ENCODE assay signal across 7 mouse cellular contexts in the genomic region with DNA sequence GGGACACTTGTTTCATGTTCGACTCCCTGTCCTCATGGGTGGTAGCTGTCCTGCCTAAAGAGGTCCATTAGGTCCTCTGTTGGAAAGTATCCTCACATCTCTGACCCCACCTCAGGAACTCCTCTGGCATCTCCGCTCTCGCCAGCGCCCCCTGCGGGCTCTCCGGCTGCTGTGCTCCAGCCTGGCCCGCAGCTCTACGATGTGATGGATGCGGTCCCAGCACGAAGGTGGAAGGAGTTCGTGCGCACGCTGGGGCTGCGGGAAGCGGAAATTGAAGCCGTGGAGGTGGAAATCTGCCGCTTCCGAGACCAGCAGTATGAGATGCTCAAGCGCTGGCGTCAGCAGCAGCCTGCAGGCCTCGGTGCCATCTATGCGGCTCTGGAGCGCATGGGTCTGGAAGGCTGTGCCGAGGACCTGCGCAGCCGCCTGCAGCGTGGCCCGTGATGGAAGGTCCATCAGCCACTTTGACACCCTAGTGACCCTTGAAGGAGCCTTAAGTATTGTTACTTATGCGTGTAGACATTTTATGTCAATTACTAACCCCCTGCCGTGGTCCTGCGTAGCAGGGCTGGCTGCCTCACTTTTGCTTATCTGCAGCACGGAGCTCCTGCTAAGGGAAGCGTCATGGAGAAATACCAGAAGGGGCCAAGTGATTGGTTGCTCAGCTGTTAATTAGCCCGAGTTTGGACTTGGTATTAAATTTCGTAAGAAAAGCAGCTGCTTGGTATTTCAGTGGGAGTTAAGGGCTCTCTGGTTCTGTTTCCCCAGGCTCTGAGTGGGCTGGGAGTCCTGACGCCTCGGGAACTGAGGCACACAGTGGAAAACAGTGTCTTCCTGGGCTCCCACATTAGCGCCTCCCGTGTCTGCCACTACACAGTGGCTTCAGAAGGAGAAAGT. TPM values are rescaled to one million over a fixed set of nuclear protein-coding genes. Genes with fewer than 3 reads are reported as not detected.
DNase-seq lines count a peak whose midpoint lies in the region; ATAC-seq lines count a peak whose summit lies in the region.

No protein-coding gene starts in this region.

- peak; percentile 73 for DNase-seq in right cerebral cortex, postnatal 14 days
- DNase-seq in right cerebral cortex, postnatal 36 days (ENCODE audit: low spot score in 2 of 2), result no peak
- DNase-seq in embryo, embryonic 10.5 days (ENCODE audit: low spot score), result peak; percentile 75
- peak; percentile 42 to 68 for DNase-seq in heart, postnatal 10 days
- peak; percentile 58 to 66 for DNase-seq in left cerebral cortex, postnatal 14 days (ENCODE audit: low spot score in 2 of 2)

- peaks cover 100% of the 10 kb centered on the region for H3K27me3 ChIP-seq in midbrain, embryonic 13.5 days

- H3K9me3 ChIP-seq in midbrain, embryonic 13.5 days, result no peaks in the 10 kb centered on the region

- peaks cover 38% of the 10 kb centered on the region for H3K4me1 ChIP-seq in midbrain, embryonic 13.5 days (replicated peaks)

- intact Hi-C loops in heart, postnatal 10 days (cut with DNase I), result no loop called here
- intact Hi-C loops in left cerebral cortex, postnatal 14 days (cut with DNase I), result no loop called here

- peak overlapping the region; percentile 13; the same call in 1 of the 2 replicates for H3K4me3 ChIP-seq in midbrain, embryonic 13.5 days (replicated peaks)

- peak overlapping the region; percentile 16; the same call in 1 of the 2 replicates for H3K4me2 ChIP-seq in midbrain, embryonic 13.5 days (replicated peaks)

- no peak overlapping the region for H3K9ac ChIP-seq in midbrain, embryonic 13.5 days (replicated peaks)

- 0 out of 2 replicates have a peak, but pooled peaks have one; percentile 29 for ATAC-seq in midbrain, embryonic 13.5 days
- ATAC-seq in activated CD4-positive, CD25-positive, alpha-beta regulatory T cell, adult 4 months, result no peak

- H3K27ac ChIP-seq in midbrain, embryonic 13.5 days, result no peak overlapping the region

- H3K36me3 ChIP-seq in midbrain, embryonic 13.5 days, result peaks cover 2% of the 10 kb centered on the region; the same call in 1 of the 2 replicates

- 2% methylated on average over 39 of the region's 39 CpGs for WGBS in midbrain, embryonic 13.5 days

RNA-seq across cellular contexts. Expression of gene Tnfrsf25, which starts 3.9 kb away (rescaled TPM):
- 1 to 10 TPM; 1.9 TPM for total RNA-seq in heart, postnatal 10 days (2021)
- 10 to 100 TPM in 1 of 2 experiments, 1 to 10 TPM in 1; 6.2 to 16.5 TPM for total RNA-seq in left cerebral cortex, postnatal 14 days (2021)
- 0.87 and 0.97 TPM in 2 replicates for polyA plus RNA-seq in midbrain, embryonic 13.5 days (2015; fragmentation: Nextera tagmentation; extraction: Ambion mirVana)
- 100 to 1,000 TPM; 132 to 150 TPM for polyA plus RNA-seq in activated CD4-positive, CD25-positive, alpha-beta regulatory T cell, adult 4 months (2017; shearing (Covaris generic))

RNA-seq across cellular contexts. Expression of gene Espn, which starts 32.5 kb away (rescaled TPM):
- 1 to 10 TPM; 1.3 to 1.4 TPM for total RNA-seq in heart, postnatal 10 days (2021)
- total RNA-seq in left cerebral cortex, postnatal 14 days (2021), result under 1 TPM; 0.24 to 0.44 TPM
- 0.07 TPM in 1 of 2 replicates, not detected in the other for polyA plus RNA-seq in midbrain, embryonic 13.5 days (2015; fragmentation: Nextera tagmentation; extraction: Ambion mirVana)
- polyA plus RNA-seq in activated CD4-positive, CD25-positive, alpha-beta regulatory T cell, adult 4 months (2017; shearing (Covaris generic)), result 1 to 10 TPM; 6.9 to 8.3 TPM

RNA-seq across cellular contexts. Expression of gene Hes2, which starts 39.0 kb away (rescaled TPM):
- total RNA-seq in heart, postnatal 10 days (2021), result not detected
- total RNA-seq in left cerebral cortex, postnatal 14 days (2021), result not detected
- polyA plus RNA-seq in midbrain, embryonic 13.5 days (2015; fragmentation: Nextera tagmentation; extraction: Ambion mirVana), result 0.26 and 0.28 TPM in 2 replicates
- not detected for polyA plus RNA-seq in activated CD4-positive, CD25-positive, alpha-beta regulatory T cell, adult 4 months (2017; shearing (Covaris generic))

RNA-seq across cellular contexts. Expression of gene Plekhg5, which starts 47.3 kb away (rescaled TPM):
- total RNA-seq in heart, postnatal 10 days (2021), result 10 to 100 TPM; 33.5 to 35.8 TPM
- 10 to 100 TPM; 74.0 to 84.0 TPM for total RNA-seq in left cerebral cortex, postnatal 14 days (2021)
- polyA plus RNA-seq in midbrain, embryonic 13.5 days (2015; fragmentation: Nextera tagmentation; extraction: Ambion mirVana), result 8.4 and 8.5 TPM in 2 replicates
- polyA plus RNA-seq in activated CD4-positive, CD25-positive, alpha-beta regulatory T cell, adult 4 months (2017; shearing (Covaris generic)), result 1 to 10 TPM; 1.3 to 2.6 TPM

RNA-seq across cellular contexts. Expression of gene Acot7, which starts 58.3 kb away (rescaled TPM):
- 10 to 100 TPM; 48.3 to 53.2 TPM for total RNA-seq in heart, postnatal 10 days (2021)
- total RNA-seq in left cerebral cortex, postnatal 14 days (2021), result 100 to 1,000 TPM; 377 to 378 TPM
- 206 and 218 TPM in 2 replicates for polyA plus RNA-seq in midbrain, embryonic 13.5 days (2015; fragmentation: Nextera tagmentation; extraction: Ambion mirVana)
- 100 to 1,000 TPM; 134 to 172 TPM for polyA plus RNA-seq in activated CD4-positive, CD25-positive, alpha-beta regulatory T cell, adult 4 months (2017; shearing (Covaris generic))

Comparison
In these comparisons a context has a peak if more than half of its experiments do, and no peak if none do; other contexts are left out.
1. DNase-seq: peak in right cerebral cortex, postnatal 14 days (single experiment), embryo, embryonic 10.5 days (single experiment), heart, postnatal 10 days (2 of 2) and left cerebral cortex, postnatal 14 days (2 of 2); none in right cerebral cortex, postnatal 36 days (0 of 2).